Mouse (Mus musculus) liver, embryonic 14.5 days (tissue): ENCODE data around the gene Lrrd1.

Source experiments
- CTCF ChIP-seq: IDR thresholded peaks from 2 replicates; pipeline ENCODE4 v1.5.1; 2016; ENCODE audit warnings: antibody characterized with exemption, low read depth, control low read depth
- EP300 ChIP-seq: IDR thresholded peaks from 2 replicates; pipeline ENCODE4 v1.6.1; 2016; ENCODE audit warnings: antibody characterized with exemption, low read depth

GRCm38 (mm10) chr5:3834107-3834506, 10.9 kb upstream of the Lrrd1 start:
- TF ChIP-seq CTCF (no peak), EP300 (no peak)
